Mouse (Mus musculus): ENCODE data around the gene Itga9.

- TF ChIP-seq POLR2A (IDR thresholded peaks at IDR 0.05; ENCODE audit: borderline replicate concordance, insufficient read depth, low read length) = no peak
- no peak for TF ChIP-seq CTCF (IDR thresholded peaks at IDR 0.05; ENCODE audit: borderline replicate concordance, insufficient read depth, low read depth, low read length)
Observed at GRCm38 (mm10) chr9:118776880-118777438, 170.5 kb downstream of the Itga9 start.
